Mouse (Mus musculus) liver, embryonic 14.5 days (tissue): ENCODE data around the gene Phc2. TPM values are rescaled to one million over a fixed set of nuclear protein-coding genes. Genes with fewer than 3 reads are reported as not detected.

Experiments
- ATAC-seq: fragments of 200-750 bp; cut with Nextera tagmentation; 2 replicates; pipeline ENCODE4 v1.8.0; 2017; ENCODE audit warnings: moderate number of reproducible peaks, mild to moderate bottlenecking, moderate library complexity; ENCODE audit not compliant: insufficient read depth
- DNase-seq, 3 experiments: peaks; one replicate each; pipeline ENCODE4 v3.0.0-alpha.2; 2012 to 2013; ENCODE audit warnings: low read depth in 3 of 3, low spot score in 3 of 3
- H3K27ac ChIP-seq: fragments of 300-500 bp; sonication (generic); 2 replicates; pipeline ENCODE4 v1.5.1; 2014; ENCODE audit warnings: moderate library complexity, mild to moderate bottlenecking, control low read depth, inconsistent platforms
- H3K27me3 ChIP-seq: fragments of 300-500 bp; sonication (generic); 2 replicates; pipeline ENCODE4 v1.6.1; 2014; ENCODE audit warnings: mild to moderate bottlenecking, low read length, moderate library complexity; ENCODE audit not compliant: control insufficient read depth, insufficient read depth
- H3K36me3 ChIP-seq: fragments of 300-500 bp; sonication (generic); replicated peaks from 2 replicates; pipeline ENCODE4 v1.6.1; 2014; ENCODE audit warnings: low read depth; ENCODE audit not compliant: control insufficient read depth, insufficient read depth
- H3K4me1 ChIP-seq, 2 experiments: fragments of 200-500 bp in 1 of 2; fragments of 300-500 bp in 1 of 2; sonication (generic) in 1 of 2; replicated peaks; 2 replicates each; pipeline ENCODE4 v1.6.1; 2012 to 2014; ENCODE audit warnings: antibody characterized with exemption in 1 of 2, inconsistent platforms in 1 of 2, low read length in 1 of 2; ENCODE audit not compliant: control insufficient read depth in 2 of 2, insufficient read depth in 2 of 2
- H3K4me2 ChIP-seq: fragments of 300-500 bp; sonication (generic); 2 replicates; pipeline ENCODE4 v1.6.1; 2014; ENCODE audit warnings: low read depth, mild to moderate bottlenecking, control low read depth, moderate library complexity
- H3K4me3 ChIP-seq, 2 experiments: fragments of 200-500 bp in 1 of 2; fragments of 300-500 bp in 1 of 2; sonication (generic) in 1 of 2; 2 replicates each; pipeline ENCODE4 v1.5.1; 2012 to 2014; ENCODE audit warnings: low read depth in 2 of 2, low read length in 2 of 2, mild to moderate bottlenecking in 2 of 2, control low read depth in 1 of 2, inconsistent platforms in 1 of 2, moderate library complexity in 1 of 2; ENCODE audit not compliant: insufficient read depth in 1 of 2
- H3K9ac ChIP-seq: fragments of 300-500 bp; sonication (generic); replicated peaks from 2 replicates; pipeline ENCODE4 v1.6.1; 2014; ENCODE audit warnings: mild to moderate bottlenecking, control low read depth, moderate library complexity
- H3K9me3 ChIP-seq: fragments of 300-500 bp; sonication (generic); 2 replicates; pipeline ENCODE4 v1.6.1; 2016; ENCODE audit warnings: low read length, mixed read lengths; ENCODE audit not compliant: control insufficient read depth
- CTCF ChIP-seq: IDR thresholded peaks from 2 replicates; pipeline ENCODE4 v1.5.1; 2016; ENCODE audit warnings: antibody characterized with exemption, low read depth, control low read depth
- EP300 ChIP-seq: IDR thresholded peaks from 2 replicates; pipeline ENCODE4 v1.6.1; 2016; ENCODE audit warnings: antibody characterized with exemption, low read depth
- WGBS: fragments of 180-500 bp; shearing (Covaris S2); extraction: QIAGEN DNeasy Blood & Tissue Kit; methylation state at CpG from one replicate; pipeline ENCODE4 v1.1.7; 2014; ENCODE audit not compliant: insufficient replicate concordance; 5-methylcytosine and 5-hydroxymethylcytosine counted together
- polyA plus RNA-seq, 2 experiments: library from polyadenylated mRNA; depleted of rRNA in 1 of 2; stranded (reverse) in 1 of 2; unstranded in 1 of 2; fragments of >200 nt; fragmentation: Nextera tagmentation in 1 of 2; extraction: Ambion mirVana in 1 of 2; gene quantifications; 2 replicates each; pipeline versions ENCODE4 v1.2.1 to v1.2.3; 2012 to 2014

Phc2 gene
- polyA plus RNA-seq, 2 experiments: 8.8 to 17.1 TPM

- Histone ChIP-seq H3K4me2 (no peak overlapping the region), H3K4me1 (peaks cover 15 to 27% of the 10 kb centered on the region in 2 experiments), H3K36me3 (peaks cover 5% of the 10 kb centered on the region), H3K9ac (no peak overlapping the region), H3K4me3 (no peak overlapping the region), H3K27me3 (no peaks in the 10 kb centered on the region), H3K27ac (no peak overlapping the region), H3K9me3 (no peaks in the 10 kb centered on the region)
- WGBS: 57% methylated on average over 5 of the region's 5 CpGs
- no peak for DNase-seq
- ATAC-seq: no peak
- TF ChIP-seq CTCF (no peak), EP300 (no peak)
These were observed 78.3 kb downstream of the Phc2 start for GRCm38 (mm10) chr4:128732794-128733193.

- no peak for TF ChIP-seq CTCF
- TF ChIP-seq EP300: no peak
- Histone ChIP-seq H3K27ac (no peak overlapping the region), H3K4me1 (peaks cover 15 to 27% of the 10 kb centered on the region in 2 experiments), H3K27me3 (no peaks in the 10 kb centered on the region), H3K36me3 (peaks cover 5% of the 10 kb centered on the region), H3K9me3 (no peaks in the 10 kb centered on the region), H3K4me2 (no peak overlapping the region), H3K9ac (no peak overlapping the region), H3K4me3 (no peak overlapping the region)
- ATAC-seq: no peak
- no peak for DNase-seq
- WGBS: 50% methylated on average over 6 of the region's 6 CpGs
These were observed 79.0 kb downstream of the Phc2 start for GRCm38 (mm10) chr4:128733496-128733895.

GRCm38 (mm10) chr4:128734217-128734616 is 79.7 kb downstream of the Phc2 start:
- peak; percentile 56; the same call in 1 of the 2 replicates for ATAC-seq
- Histone ChIP-seq H3K27me3 (no peaks in the 10 kb centered on the region), H3K9ac (no peak overlapping the region), H3K4me2 (no peak overlapping the region), H3K9me3 (no peaks in the 10 kb centered on the region), H3K4me3 (no peak overlapping the region), H3K36me3 (peaks cover 5% of the 10 kb centered on the region), H3K4me1 (peaks cover 9 to 20% of the 10 kb centered on the region in 2 experiments), H3K27ac (no peak overlapping the region)
- WGBS: 59% methylated on average over 5 of the region's 5 CpGs
- no peak for DNase-seq
- TF ChIP-seq EP300 (no peak), CTCF (no peak)

GRCm38 (mm10) chr4:128734721-128735671 is 80.5 kb downstream of the Phc2 start:
- no peak overlapping the region for H3K9ac ChIP-seq
- H3K36me3 ChIP-seq: peaks cover 5% of the 10 kb centered on the region
- ATAC-seq: no peak
- no peak overlapping the region for H3K4me3 ChIP-seq
- no peak overlapping the region for H3K4me2 ChIP-seq
- WGBS: 70% methylated on average over 18 of the region's 18 CpGs
- H3K9me3 ChIP-seq: no peaks in the 10 kb centered on the region
- no peak for DNase-seq
- no peak overlapping the region for H3K27ac ChIP-seq
- TF ChIP-seq CTCF (no peak), EP300 (no peak)
- H3K4me1 ChIP-seq: peaks cover 3 to 12% of the 10 kb centered on the region in 2 experiments
- H3K27me3 ChIP-seq: no peaks in the 10 kb centered on the region

GRCm38 (mm10) chr4:128737137-128737589 is 82.7 kb downstream of the Phc2 start:
- Histone ChIP-seq H3K4me1 (peaks cover 3 to 9% of the 10 kb centered on the region in 2 experiments), H3K27ac (no peak overlapping the region), H3K27me3 (no peaks in the 10 kb centered on the region), H3K4me3 (no peak overlapping the region), H3K36me3 (peaks cover 3% of the 10 kb centered on the region; the same call in 1 of the 2 replicates), H3K4me2 (no peak overlapping the region), H3K9me3 (no peaks in the 10 kb centered on the region), H3K9ac (no peak overlapping the region)
- TF ChIP-seq EP300: no peak
- no peak for TF ChIP-seq CTCF
- ATAC-seq (no peak), DNase-seq (no peak)
- WGBS: 82% methylated on average over 6 of the region's 6 CpGs
